Mouse (Mus musculus) thymus, postnatal 4 days (tissue): ENCODE data around the gene Gsdma2.
A peak's percentile ranks its signal among the peaks of the same experiment; 100 is the strongest.
"Not testable (repeated sequence)": the region's sequence is repeated elsewhere in the genome, so short reads cannot be mapped to it uniquely, and the experiment has no call there.

Source experiments
- DNase-seq: peaks from one replicate; pipeline ENCODE4 v3.0.0; 2021

The Gsdma2 gene

DNA sequence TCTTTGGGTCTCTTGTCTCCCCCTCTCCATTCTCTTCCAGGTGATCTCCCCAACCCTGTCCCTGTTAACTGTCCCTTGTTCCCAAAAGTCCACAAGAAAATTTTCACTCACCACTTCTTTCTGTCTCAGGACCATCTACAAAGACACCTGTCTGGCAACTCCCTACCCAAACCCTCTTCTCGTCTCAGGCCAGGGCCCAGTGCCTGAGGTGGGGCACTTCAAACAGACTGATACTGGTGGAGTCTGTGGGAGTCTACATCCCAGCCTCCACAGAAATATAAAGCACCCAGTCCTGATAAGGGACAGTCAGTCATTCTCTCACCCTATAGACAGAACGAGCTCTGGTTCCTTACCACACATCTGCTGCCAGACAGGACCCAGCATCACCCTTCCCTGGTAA, at the start of gene Gsdma2:
TSS of gene Gsdma2 (plus strand) at position 301 of the 400 bp plus-strand sequence.
- no peak for DNase-seq

DNA sequence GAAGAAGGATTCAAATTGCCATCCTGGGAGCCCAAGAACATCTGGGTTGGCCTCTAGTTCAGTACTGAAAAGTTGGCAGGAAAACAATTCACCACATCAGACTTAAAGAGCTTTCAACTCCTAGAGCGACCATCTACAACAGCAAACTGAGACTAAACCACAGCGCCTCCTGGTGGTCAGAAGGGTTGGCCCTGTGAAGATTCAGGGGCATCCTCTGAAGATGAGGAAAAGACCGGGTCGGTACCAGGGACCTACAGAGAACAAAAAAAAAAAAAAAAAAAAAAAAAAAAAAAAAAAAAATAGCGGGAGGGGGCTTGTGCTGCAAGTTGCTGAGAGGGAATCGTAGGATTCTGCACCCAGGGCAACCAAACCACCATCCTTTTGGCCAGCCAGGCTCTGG, 49.2 kb upstream of the Gsdma2 start:
- peak; percentile 92 for DNase-seq

DNA sequence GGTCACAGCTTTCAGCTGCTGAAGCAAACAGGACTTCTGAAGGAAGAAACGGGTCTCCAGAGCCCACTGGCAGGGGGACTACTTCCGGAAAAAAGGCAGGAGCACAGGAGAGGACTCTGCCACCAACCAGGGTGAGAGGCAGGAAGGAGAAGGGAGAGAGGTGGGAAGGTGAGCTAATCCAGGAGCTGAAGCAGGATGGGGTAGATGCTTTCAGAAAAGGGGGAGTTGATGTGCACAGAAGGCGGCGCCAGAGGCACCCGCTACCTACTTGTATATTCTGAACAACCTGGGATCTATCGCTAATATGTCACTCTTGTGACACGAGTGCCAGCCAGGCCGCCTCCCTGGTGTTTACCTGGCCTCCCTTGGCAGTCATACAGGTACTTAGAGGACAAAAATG, 48.6 kb upstream of the Gsdma2 start, which contains the start of gene Lrrc3c:
TSS of gene Lrrc3c (plus strand) at position 301 of the 400 bp plus-strand sequence.
- no peak for DNase-seq

DNA sequence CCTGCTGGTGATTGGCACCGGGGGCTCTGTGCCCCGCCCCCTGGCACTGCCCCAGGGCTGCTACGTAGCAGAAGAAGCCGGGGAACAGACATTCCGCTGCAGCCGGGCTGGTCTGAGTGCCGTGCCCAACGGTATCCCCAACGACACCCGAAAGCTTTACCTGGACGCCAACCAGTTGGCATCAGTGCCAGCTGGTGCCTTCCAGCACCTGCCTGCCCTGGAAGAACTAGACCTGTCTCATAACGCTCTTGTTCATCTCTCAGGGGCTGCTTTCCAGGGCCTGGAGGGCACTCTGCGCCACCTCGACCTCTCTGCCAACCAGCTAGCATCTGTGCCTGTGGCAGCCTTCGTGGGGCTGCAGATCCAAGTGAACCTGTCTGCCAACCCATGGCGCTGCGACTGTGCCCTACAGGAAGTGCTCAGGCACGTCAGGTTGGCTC, 47.7 kb upstream of the Gsdma2 start:
- no peak for DNase-seq

DNA sequence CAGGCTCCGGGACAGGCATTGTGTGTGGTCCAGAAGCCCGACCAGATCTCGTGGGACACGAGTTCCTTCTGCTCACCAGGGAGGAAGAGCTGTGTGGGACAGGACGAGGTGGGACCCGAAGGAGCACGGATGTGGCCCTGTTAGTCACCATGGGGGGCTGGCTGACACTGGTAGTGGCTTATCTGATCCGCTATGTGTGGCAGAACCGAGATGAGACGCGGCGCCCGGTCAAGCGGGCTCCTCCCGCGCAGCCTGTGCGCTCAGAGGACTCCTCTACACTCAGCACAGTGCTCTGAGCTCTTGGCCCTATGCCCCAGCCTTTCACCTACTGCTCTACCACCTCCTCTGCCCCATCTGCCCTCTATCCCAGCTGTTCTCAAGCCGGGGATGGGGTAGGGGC, 47.3 kb upstream of the Gsdma2 start:
- no peak for DNase-seq

DNA sequence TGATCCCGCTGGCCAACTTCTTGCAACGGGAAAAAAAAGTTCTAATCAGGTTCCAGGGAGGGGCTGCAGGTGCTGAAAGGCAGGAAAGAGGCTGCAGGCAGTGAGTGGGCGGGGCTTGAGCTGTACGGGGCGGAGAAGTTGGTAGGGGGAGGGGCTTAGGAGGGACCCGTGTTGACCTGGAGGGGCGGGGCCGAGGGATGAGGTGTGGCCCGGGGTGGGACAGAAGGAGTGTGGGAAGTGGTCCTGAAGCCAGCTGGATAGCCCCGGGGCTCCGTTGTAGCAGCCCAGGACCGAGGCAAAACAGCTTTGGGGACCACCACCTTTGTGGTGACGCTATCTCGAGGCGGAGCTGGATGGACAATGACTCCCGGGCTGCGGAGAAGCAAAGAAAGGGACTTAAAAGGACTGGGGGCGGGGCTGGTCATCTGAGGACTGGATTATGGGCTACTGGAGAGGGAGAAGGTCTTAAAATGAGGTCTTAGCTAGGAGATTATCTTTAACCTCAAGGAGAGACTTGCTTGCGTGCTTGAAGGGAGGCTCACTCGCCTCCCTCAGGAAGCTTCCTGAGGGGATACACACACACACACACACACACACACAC, 44.4 kb upstream of the Gsdma2 start:
- peak; percentile 80 for DNase-seq

DNA sequence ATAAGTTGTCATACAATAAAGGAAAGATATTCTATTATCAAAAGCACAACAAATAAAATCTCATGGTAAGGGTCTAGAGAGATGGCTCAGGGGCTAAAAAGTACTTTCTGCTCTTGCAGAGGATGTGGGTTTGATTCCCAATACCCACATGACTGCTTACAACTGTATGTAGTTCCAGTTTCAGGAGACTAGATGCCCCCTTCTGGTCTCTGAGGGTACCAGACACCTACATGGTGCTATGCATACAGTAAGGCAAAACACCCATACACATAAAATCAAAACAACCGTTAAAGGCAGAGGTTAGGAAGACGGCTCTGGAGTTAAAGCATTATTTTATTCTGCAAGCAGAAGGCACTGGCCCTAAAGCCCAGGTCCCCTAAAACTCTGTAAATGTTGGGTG, 42.6 kb upstream of the Gsdma2 start:
- DNase-seq, result no peak

DNA sequence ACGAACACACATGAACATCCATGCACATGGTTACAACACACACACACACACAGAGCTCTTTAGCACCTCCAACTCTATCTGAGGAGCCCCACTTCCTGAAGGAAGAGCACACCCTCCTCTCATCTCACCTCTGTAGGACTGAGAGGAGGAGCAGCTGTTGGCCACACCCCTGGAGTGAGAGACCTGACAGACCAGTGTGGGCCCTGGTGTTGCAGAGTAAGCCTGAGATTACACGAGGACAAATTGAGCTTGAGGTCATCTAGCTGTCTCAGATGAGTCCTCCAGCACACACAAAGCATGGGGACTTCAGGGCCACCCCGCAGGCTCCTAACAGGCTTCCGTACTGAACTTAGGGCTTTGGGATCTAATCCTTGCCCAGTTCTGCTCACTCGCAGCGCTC, 41.6 kb upstream of the Gsdma2 start:
- not testable (repeated sequence) for DNase-seq

DNA sequence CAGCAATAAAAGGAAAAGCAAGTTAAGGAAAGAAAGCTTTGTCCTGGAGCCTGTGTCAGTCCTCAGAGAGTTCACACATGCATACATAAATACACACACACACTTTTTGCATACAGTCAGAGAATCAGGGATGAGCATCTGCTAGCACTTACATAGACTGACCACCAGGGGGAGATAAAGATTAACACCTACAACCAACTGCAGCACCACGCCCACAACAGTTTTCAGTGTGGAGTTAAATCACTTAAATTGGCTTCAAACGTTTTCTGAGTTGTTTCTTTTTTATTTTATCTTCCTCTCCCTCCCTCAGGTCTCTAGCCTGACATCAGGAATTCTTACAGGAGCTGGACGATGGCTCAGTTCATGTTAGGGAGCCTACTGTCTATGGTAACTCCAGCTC, 39.8 kb upstream of the Gsdma2 start:
- DNase-seq, result peak; percentile 43

DNA sequence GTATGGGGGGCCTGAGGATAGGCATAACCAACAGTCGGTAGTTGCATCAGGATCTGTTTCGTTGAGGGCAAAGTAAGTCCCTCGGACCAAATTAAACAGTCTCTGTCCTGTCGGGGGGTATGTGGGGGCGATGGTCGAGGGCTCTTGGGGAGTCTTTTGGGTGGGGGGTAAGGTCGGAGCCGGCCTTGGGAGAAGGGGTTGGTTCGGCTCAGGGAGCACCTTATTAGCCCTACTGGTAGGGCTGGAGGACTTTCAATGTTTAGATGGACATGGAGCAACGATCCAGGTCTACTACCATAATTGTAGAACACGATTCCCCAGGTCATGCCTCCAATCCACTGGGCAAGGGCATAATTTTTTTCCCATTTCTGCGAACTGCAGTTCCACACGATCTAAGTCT, 25.8 kb upstream of the Gsdma2 start:
- no peak for DNase-seq

DNA sequence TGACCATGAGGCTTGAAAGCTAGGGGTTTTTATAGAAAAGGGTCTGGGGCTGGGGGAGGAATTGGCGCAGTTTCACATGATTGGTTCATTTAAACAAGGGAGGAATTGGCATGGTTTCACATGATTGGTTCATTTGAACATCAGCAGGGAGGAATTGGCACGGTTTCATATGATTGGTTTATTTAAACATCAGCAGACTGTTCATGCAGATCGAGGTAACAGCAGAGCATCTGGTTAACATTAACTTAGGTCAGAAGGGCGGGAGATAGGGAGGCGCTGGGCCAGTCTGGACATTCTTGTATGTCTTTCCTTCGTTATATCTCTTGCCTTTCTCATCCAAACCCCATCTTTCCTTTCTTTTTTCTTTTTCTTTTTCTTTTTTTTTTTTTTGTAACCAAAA, 22.6 kb upstream of the Gsdma2 start:
- DNase-seq, result not testable (repeated sequence)

DNA sequence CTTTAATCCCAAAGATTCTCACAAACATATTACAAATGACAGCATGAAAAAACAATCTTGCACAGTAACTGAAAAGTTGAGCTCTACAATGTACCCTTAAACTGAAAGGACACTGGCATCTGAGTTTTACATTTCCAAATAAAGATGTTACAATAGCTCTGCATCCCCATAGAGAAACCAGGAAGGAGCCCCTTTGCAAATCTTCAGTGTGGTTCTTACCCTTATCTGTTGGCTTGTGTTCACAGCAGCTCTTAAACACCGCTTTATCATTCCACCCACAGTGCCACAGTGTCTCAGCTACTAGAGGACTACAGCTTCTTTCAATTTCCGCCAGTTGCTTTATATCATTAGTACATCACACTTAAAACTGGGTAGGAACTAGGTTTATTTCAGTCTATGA, 22.2 kb upstream of the Gsdma2 start:
- not testable (repeated sequence) for DNase-seq

DNA sequence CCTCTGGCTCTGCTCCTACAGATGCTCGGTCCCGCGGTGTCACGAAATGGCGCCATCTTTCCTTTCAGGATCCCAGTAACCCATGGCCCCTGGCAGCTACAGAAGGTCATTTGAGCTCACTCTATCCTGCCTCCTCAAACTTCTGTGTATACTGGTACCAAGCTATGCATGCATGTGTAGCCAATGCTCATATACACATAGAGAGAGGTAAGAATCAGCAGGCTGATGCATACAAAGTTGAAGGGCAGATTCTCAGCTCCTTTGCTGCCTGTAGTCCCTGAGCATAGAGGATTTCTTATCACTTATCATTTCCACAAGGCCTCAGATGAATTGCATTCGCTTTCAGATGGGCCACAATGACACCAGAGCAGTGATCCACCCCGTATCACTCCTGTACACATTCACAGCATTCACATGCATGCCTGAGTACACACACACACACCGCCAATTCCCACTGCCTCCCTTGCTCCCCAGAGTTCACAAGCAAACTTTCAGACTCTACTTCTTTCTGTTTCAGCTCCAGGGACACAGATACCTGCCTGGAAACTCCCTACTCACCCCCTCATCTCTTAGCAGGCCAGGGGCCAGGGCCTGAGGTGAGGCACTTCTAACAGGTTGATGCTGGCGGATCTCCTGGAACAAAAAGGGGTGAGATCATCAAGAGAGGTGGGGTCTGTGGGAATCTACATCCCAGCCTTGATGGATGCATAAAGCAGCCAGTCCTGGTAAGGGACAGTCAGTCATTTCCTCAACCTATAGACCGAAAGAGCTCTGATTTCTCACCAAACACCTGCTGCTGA, 20.7 kb upstream of the Gsdma2 start, which contains the start of the genes Gm12355 and Gsdma3:
TSS of gene Gm12355 (minus strand) at position 51 of the 800 bp plus-strand sequence.
TSS of gene Gsdma3 (plus strand) at position 750 of the 800 bp plus-strand sequence.
- no peak for DNase-seq

DNA sequence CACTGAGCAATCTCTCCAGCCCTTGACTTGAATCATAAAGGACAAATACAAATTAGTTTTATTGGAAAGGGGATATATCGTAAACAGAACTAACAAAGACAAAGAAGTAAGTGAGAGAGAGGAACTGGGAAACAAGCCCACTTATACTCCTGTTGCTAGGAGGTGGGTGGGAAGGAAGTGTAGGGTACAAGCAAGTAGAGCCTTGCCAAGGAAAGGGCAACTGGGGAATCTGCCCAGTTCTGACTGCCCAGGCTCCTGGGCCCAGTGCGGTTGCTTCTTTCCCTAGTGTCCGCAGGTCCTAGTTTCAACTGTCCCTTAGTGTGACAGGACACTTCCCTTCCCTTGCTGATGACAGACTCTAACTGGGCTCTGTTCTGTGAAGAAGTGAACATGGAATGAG, 17.9 kb upstream of the Gsdma2 start:
- no peak for DNase-seq

DNA sequence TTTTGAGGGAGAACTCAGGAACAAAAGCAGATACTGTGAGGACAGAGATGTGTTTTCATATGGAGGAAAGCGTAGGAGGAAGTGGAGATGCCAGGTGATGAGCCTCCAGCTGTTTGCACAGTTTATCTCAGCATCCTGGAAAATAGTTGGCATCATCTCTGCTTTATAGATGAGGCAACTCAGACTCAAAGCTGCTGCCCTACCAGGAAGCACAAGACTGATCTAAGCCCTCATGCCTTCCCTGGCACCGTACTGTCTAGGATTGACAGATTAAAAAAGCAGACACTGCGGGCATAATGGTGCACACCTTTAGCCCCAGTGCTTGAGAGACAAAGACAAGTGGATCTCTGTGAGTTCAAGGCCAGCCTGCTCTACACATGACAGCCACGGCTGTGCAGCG, 15.9 kb upstream of the Gsdma2 start:
- DNase-seq, result no peak

DNA sequence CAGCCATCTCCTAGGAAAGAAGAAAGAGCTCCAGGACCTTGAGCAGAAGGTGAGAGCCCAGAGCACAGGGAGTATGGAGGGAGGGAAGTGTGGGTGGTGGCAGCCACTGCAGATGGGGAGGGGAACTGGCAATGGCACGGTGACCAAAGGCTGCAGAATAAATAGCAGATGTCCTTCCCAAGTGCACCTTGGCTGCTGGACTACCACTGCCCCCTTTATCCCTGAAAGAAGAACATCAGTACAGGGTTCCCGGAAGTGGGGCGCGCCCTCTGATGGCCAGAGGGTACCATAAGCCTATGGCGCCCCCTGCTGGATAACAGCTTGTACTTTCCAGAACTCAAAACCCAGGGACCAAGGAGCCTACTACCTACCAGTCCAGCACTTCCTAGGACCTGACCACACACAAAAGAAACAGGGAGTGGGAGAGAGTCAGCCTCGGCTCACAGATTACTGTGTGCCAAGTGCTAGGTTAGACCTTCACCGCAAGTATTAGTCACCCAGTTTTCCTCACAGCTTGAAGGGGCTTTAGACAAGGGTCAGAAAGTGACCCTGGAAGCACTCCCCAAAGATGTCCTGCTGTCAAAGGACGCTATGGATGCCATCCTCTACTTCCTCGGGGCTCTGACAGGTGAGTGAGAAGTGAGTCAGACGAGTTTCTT, 11.1 kb upstream of the Gsdma2 start:
- DNase-seq, result peak; percentile 76

DNA sequence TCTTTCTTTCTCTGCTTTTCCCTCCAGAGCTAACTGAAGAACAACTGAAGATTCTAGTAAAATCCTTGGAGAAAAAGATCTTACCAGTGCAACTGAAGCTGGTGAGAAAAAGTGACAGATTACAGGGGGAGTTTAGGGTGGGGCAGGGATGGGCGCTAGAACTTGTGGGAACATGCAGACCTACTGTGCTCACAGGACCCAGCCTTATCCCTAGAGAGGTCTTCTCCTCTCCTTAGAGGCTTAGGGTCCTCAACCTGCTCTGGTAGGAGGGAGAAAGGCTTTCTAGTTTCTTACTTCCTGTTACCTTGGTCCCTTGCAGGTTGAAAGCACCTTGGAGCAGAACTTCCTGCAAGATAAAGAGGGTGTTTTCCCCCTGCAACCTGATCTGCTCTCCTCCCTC, 9.1 kb upstream of the Gsdma2 start:
- DNase-seq, result no peak

DNA sequence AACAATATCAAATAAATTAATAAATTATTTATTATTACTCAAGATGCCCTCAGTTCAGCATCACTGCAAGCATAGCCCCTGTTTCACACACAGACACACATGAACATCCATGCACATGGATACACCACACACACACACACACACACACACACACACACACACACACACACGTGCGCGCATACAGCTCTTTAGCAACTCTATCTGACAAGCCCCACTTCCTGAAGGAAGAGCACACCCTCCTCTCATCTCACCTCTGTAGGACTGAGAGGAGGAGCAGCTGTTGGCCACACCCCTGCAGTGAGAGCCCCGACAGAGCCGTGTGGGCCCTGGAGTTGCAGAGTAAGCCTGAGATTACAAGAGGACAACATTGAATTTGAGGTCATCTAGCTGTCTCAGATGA, 6.5 kb upstream of the Gsdma2 start:
- DNase-seq, result peak; percentile 20

DNA sequence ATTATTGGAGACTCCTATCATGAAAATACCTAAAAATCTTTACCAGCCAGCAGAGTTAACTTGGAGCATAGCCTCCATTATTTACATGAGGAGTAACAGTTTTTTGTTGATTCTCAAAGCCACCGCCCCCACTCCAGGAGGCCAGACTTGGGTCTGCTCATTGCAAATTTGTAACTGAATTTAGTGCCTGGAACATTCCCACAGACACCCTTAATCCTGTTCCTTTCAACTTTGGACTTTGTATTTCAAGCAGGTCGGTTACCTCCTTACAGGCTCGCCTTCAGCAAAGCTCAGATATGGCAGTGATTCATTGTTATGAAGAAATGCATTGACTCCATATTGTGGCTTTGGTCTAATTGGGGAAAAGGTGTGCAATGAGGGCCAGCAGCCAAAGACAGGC, 1.8 kb upstream of the Gsdma2 start:
- DNase-seq, result no peak

DNA sequence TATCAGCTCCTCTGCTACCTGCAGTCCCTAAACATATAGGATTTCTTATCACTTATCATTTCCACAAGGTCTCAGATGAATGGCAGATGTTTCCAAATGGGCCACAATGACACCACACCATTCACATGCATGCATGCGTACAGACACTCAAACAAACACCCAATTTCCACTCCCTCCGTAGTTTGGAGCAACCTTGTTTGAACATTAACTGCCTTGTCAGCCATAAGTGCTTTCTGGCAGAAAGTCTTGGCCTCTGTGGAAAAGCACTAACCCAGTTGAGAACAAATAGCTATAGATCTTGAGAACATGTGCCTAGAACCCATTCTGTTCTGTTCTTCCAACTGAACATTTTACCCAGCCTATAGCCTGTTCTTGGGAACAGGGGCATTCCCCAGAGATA, 613 bp upstream of the Gsdma2 start:
- no peak for DNase-seq

DNA sequence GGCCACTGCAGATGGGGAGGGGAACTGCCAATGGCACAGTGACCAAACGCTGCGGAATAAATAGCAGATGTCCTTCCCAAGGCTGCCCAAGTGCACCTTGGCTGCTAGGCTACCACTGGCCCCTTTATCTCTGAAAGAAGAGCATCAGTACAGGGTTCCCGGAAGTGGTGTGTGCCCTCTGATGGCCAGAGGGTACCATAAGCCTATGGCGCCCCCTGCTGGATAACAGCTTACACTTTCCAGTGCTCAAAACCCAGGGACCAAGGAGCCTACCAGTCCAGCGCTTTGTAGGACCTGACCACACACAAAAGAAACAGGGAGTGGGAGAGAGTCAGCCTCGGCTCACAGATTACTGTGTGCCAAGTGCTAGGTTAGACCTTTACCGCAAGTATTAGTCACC, 8.5 kb downstream of the Gsdma2 start:
- DNase-seq, result peak; percentile 77

DNA sequence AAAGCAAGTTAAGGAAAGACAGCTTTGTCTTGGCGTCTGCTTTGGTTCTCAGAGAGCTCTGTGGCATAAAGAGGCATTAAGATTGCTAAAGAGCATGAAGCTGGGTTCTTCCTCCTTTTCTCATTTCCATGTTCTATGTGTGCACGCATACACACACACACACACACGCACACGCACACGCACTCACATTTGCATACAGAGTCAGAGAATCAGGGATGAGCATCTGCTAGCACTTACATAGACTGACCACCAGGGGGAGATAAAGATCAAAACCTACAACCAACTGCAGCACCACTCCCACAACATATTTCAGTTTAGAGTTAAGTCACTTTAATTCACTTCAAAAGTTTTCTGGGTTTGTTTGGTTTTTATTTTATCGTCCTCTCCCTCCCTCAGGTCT, 14.0 kb downstream of the Gsdma2 start:
- DNase-seq, result peak; percentile 27

DNA sequence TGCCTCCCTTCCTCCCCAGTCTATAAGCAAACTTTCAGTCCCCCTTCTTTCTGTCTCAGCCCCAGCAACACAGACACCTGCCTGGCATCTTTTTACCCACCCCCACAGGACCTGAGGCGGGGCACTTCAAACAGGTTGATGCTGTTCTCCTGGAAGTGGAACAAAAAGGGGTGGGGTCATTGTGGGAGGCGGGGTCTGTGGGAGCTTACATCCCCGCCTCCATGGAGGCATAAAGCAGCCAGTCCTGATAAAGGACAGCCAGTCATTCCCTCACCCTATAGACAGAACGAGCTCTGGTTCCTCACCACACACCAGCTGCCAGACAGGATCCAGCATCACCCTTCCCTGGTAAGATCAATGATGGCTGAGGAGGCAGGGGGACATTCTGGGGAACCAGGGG, 17.5 kb downstream of the Gsdma2 start, which contains the start of gene Gsdma:
TSS of gene Gsdma (plus strand) at position 261 of the 400 bp plus-strand sequence.
- DNase-seq, result no peak

DNA sequence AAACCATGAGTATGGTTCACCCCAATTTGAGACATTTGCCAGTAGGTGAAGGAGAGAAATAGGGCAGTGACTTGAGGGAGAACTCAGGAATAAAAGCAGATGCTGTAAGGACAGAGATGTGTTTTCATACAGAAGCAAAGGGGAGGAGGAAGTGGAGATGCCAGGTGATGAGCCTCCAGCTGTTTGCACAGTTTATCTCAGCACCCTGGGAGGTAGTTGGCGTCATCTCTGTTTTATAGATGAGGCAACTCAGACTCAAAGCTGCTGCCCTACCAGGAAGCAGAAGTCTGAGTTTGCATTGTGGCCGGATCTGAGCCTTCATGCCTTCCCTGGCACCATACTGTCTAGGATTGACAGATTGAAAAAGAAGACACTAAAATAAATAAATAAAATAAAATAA, 22.4 kb downstream of the Gsdma2 start:
- DNase-seq, result no peak
